Mouse (Mus musculus) monocyte, adult 5-6 weeks (primary cell): ENCODE results near the gene Ttyh2. TPM values are rescaled to one million over a fixed set of nuclear protein-coding genes. Genes with fewer than 3 reads are reported as not detected.

Experiments used
- ATAC-seq: fragments of 153-309, 156-312 bp; replicated peaks from 2 replicates; pipeline ENCODE4 v1.8.0; 2017; ENCODE audit warnings: mild to moderate bottlenecking; ENCODE audit not compliant: low TSS enrichment, insufficient number of reproducible peaks, severe bottlenecking, poor library complexity, low FRiP score
- total RNA-seq: library from RNA; stranded (forward); fragments of 200-1000, 200-491, 200-594 nt; gene quantifications from 3 replicates; pipeline ENCODE4 v1.2.3, GENCODE M21; 2017

The Ttyh2 gene
- total RNA-seq, 1 experiment from 2014 or later = 0.48 TPM

- ATAC-seq = no peak
Observed at GRCm38 (mm10) chr11:114675826-114676401, 683 bp downstream of the Ttyh2 start.

- ATAC-seq = no peak
Observed at GRCm38 (mm10) chr11:114676431-114676830, 1.2 kb downstream of the Ttyh2 start.

GRCm38 (mm10) chr11:114676896-114677530 is 1.8 kb downstream of the Ttyh2 start:
- no peak for ATAC-seq

- ATAC-seq = no peak
Observed at GRCm38 (mm10) chr11:114679582-114679981, 4.4 kb downstream of the Ttyh2 start.

- no peak for ATAC-seq
Observed at GRCm38 (mm10) chr11:114680291-114680690, 5.1 kb downstream of the Ttyh2 start.

- ATAC-seq = no peak
Observed at GRCm38 (mm10) chr11:114681054-114681453, 5.8 kb downstream of the Ttyh2 start.

- ATAC-seq = no peak
Observed at GRCm38 (mm10) chr11:114682321-114682900, 7.2 kb downstream of the Ttyh2 start.

- ATAC-seq = no peak
Observed at GRCm38 (mm10) chr11:114683029-114683721, 7.9 kb downstream of the Ttyh2 start.

GRCm38 (mm10) chr11:114683722-114684621 is 8.7 kb downstream of the Ttyh2 start:
- ATAC-seq = no peak

GRCm38 (mm10) chr11:114684627-114685373 is 9.6 kb downstream of the Ttyh2 start:
- ATAC-seq = no peak

GRCm38 (mm10) chr11:114685526-114686040 is 10.4 kb downstream of the Ttyh2 start:
- no peak for ATAC-seq

GRCm38 (mm10) chr11:114686221-114686959 is 11.2 kb downstream of the Ttyh2 start:
- ATAC-seq = no peak

GRCm38 (mm10) chr11:114687574-114688188 is 12.4 kb downstream of the Ttyh2 start:
- ATAC-seq = no peak

- no peak for ATAC-seq
Observed at GRCm38 (mm10) chr11:114688729-114689128, 13.5 kb downstream of the Ttyh2 start.

- ATAC-seq = no peak
Observed at GRCm38 (mm10) chr11:114690192-114690591, 15.0 kb downstream of the Ttyh2 start.

- no peak for ATAC-seq
Observed at GRCm38 (mm10) chr11:114691454-114692182, 16.4 kb downstream of the Ttyh2 start.
